Mouse (Mus musculus) myocyte (in vitro differentiated cells): Measurements from ENCODE around the gene Gm9837.

Source experiments
- E2F4 ChIP-seq: IDR thresholded peaks from one replicate; pipeline ENCODE4 v1.6.1; 2011; ENCODE audit warnings: mild to moderate bottlenecking, control low read depth, moderate library complexity; ENCODE audit not compliant: insufficient read depth
- MAX ChIP-seq: IDR thresholded peaks from one replicate; pipeline ENCODE4 v1.6.1; 2011; ENCODE audit warnings: low read depth, mild to moderate bottlenecking, control low read depth
- MYOD1 ChIP-seq, 3 experiments: IDR thresholded peaks; one replicate each; pipeline ENCODE4 v1.6.1; 2011; ENCODE audit warnings: control low read depth in 2 of 3, low read depth in 2 of 3, mild to moderate bottlenecking in 2 of 3, moderate library complexity in 1 of 3; ENCODE audit not compliant: insufficient read length in 2 of 3, control insufficient read depth in 1 of 3
- MYOG ChIP-seq, 3 experiments: IDR thresholded peaks; one replicate each; pipeline ENCODE4 v1.6.1; 2011; ENCODE audit warnings: control low read depth in 2 of 3, low read depth in 2 of 3, mild to moderate bottlenecking in 2 of 3; ENCODE audit not compliant: insufficient read length in 2 of 3, control insufficient read depth in 1 of 3, insufficient read depth in 1 of 3
- POLR2A ChIP-seq: IDR thresholded peaks from one replicate; pipeline ENCODE4 v1.6.1; 2011; ENCODE audit warnings: low read depth, mild to moderate bottlenecking, control low read depth, moderate library complexity; ENCODE audit not compliant: insufficient read length
- POLR2AphosphoS2 ChIP-seq: IDR thresholded peaks from one replicate; pipeline ENCODE4 v1.6.1; 2011; ENCODE audit warnings: low read depth, control low read depth; ENCODE audit not compliant: insufficient read length
- TCF12 ChIP-seq: IDR thresholded peaks from one replicate; pipeline ENCODE4 v1.6.1; 2011; ENCODE audit warnings: mild to moderate bottlenecking, control low read depth; ENCODE audit not compliant: poor library complexity, insufficient read depth, severe bottlenecking
- TCF3 ChIP-seq: IDR thresholded peaks from one replicate; pipeline ENCODE4 v1.6.1; 2011; ENCODE audit warnings: low read depth, control low read depth; ENCODE audit not compliant: insufficient read length
- USF1 ChIP-seq: IDR thresholded peaks from one replicate; pipeline ENCODE4 v1.6.1; 2011; ENCODE audit warnings: low read depth, mild to moderate bottlenecking, control low read depth, moderate library complexity

DNA sequence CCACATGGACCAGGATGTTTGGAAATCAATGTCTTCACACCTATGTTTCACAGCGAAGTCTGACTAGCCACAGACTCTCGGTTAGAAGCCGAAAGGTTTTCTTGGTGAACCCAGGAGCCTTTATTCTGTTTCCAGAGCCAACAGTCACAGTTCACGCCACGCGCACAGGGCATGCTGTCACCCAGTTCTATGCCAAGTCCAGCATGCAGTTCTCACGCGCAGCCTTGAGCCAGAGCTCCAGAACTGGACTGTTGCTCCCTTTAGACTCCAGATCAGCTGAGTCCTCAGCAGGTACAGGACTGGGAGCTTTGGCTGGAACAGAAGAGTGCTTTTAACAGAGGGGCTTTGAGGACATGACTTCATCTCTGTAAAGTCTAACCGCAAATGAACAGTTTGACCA is 17.9 kb downstream of the Gm9837 start:
- TF ChIP-seq TCF3 (no peak), MYOD1 (IDR thresholded peaks at IDR 0.05; ENCODE audit: control insufficient read depth in 1 of 3, insufficient read length in 2 of 3, low read depth in 2 of 3) (no peak), POLR2A (no peak), USF1 (no peak), MAX (no peak), POLR2AphosphoS2 (no peak), MYOG (IDR thresholded peaks at IDR 0.05; ENCODE audit: control insufficient read depth in 1 of 3, insufficient read depth in 1 of 3, insufficient read length in 2 of 3, low read depth in 2 of 3) (no peak), E2F4 (no peak), TCF12 (no peak)
